19 mouse cellular contexts compared by ENCODE assay signal in the genomic region with DNA sequence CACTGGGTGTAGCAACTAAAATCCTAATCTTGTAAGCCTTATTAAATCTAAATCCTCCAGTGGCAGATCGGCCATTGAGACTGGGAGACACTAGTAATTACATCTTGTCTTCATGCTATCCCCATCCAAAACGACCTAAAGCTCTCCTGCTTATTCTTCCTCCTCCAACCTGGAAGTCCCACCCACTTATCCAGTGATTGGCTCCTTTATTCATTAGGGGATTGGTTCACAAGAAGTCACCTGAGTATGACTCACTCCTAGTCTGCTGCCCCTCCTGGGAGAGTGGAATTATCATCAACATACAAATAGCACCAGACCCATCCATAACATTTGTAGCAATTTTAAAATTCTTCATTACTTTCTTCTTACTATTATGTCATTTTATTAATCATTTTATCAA.
"Had no signal": no experiment of that assay in that cellular context is flagged by ENCODE, and none has a peak within 500 bp of the region (broad histone marks: within the 10 kb centered on the region; RNA-seq: fewer than 3 reads in every experiment).

No protein-coding gene starts in this region.

- H3K4me3 ChIP-seq: kidney, embryonic 15.5 days; limb, embryonic 10.5 days; limb, embryonic 13.5 days; lung, embryonic 15.5 days; megakaryocyte, embryonic 14.5 days; midbrain, embryonic 10.5 days; midbrain, embryonic 13.5 days; myocyte; neural tube, embryonic 13.5 days had no signal

- H3K27ac ChIP-seq: kidney, embryonic 15.5 days; limb, embryonic 10.5 days; limb, embryonic 13.5 days; liver, embryonic 14.5 days; lung, embryonic 15.5 days; midbrain, embryonic 10.5 days; midbrain, embryonic 13.5 days; neural tube, embryonic 13.5 days had no signal

- DNase-seq: kidney, adult 2 months; kidney, postnatal 14 days; kidney, postnatal 4 days; liver; liver, postnatal 0 days; lung, postnatal 10 days; lung, postnatal 36 days; thymus, adult 18-20 months; thymus, postnatal 36 days had no signal

- H3K9me3 ChIP-seq: kidney, embryonic 15.5 days; limb, embryonic 10.5 days; limb, embryonic 13.5 days; lung, embryonic 15.5 days; megakaryocyte, embryonic 14.5 days; midbrain, embryonic 10.5 days; midbrain, embryonic 13.5 days; neural tube, embryonic 13.5 days had no signal

- H3K4me1 ChIP-seq: limb, embryonic 10.5 days; limb, embryonic 13.5 days; lung, embryonic 15.5 days; midbrain, embryonic 10.5 days had no signal

- H3K9ac ChIP-seq: kidney, embryonic 15.5 days; limb, embryonic 13.5 days; liver, embryonic 14.5 days; liver, postnatal 0 days; lung, embryonic 15.5 days; midbrain, embryonic 13.5 days; neural tube, embryonic 13.5 days had no signal
